Mouse (Mus musculus): ENCODE results near the gene Ugt1a8.

Gene Ugt1a8

GRCm38 (mm10) chr1:88263778-88264177 is 176.2 kb downstream of the Ugt1a8 start:
- DNase-seq, result no peak

DNA sequence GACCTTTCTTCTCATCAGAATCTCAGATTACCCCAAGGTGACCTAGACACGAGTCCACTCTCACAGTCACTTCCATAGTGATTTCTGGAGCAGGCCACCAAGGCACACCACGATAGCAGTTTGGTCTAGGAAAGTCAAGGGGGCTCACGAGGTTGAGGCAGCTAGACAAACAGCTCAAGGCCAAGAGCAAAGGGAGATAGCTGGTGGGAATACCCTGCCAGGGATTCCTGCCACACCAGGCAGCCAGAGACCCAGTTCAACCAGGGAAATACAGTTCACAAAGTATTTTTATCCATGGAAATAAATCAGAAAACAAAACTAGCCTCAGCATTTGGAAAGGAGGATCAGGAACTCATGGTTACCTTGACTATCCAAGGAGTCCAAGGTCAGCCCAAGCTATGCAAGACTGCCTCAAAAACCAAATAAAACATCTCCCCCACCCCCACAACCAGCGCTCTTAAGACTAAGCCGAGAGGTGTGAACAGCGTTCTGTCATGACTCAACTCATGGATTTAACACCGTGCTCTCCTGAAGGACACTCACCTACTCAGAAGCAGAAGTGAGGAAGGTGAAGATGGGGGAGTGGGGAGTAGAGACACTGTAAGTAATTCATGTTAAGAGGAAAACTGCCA is 176.7 kb downstream of the Ugt1a8 start:
- DNase-seq, result no peak

GRCm38 (mm10) chr1:88264869-88265240 is 177.2 kb downstream of the Ugt1a8 start:
- DNase-seq, result no peak

DNA sequence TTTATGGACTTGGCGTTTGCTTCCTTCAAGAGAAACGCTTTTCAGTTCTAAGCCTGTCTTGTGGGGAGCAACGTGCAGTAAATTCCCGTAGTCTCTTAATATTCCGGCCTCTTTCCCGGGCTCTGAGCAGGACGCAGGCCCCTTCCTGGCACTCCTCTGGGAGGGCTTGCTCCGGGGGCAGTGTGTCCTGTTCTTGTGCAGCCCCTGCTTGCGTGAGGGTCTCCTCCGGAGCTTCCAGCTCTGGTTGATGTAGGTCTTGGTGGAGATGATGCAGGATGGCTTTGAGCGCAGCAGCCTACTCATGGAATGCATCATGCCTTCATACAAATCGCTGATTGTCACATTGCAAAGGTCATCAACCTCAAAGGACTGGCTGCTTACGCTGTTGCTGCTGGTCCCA is 178.5 kb downstream of the Ugt1a8 start:
- DNase-seq, result no peak

GRCm38 (mm10) chr1:88267489-88267888 is 179.9 kb downstream of the Ugt1a8 start:
- no peak for DNase-seq

GRCm38 (mm10) chr1:88268070-88268469 is 180.5 kb downstream of the Ugt1a8 start:
- no peak for DNase-seq
